Mouse (Mus musculus) forebrain, embryonic 11.5 days (tissue): ENCODE results near the gene 4931422A03Rik. TPM values are rescaled to one million over a fixed set of nuclear protein-coding genes. Genes with fewer than 3 reads are reported as not detected.

Experiments used
- ATAC-seq: fragments of 200-750 bp; cut with Nextera tagmentation; replicated peaks from 2 replicates; pipeline ENCODE4 v1.8.0; 2017; ENCODE audit warnings: moderate TSS enrichment; ENCODE audit not compliant: low FRiP score
- DNase-seq: peaks from one replicate; pipeline ENCODE4 v3.0.0-alpha.2; 2017; ENCODE audit warnings: low spot score
- H3K27ac ChIP-seq: fragments of 300-500 bp; sonication (generic); 2 replicates; pipeline ENCODE4 v1.5.1; 2014; ENCODE audit warnings: low read depth, low read length
- H3K27me3 ChIP-seq: fragments of 300-500 bp; sonication (generic); 2 replicates; pipeline ENCODE4 v1.6.1; 2014; ENCODE audit warnings: mild to moderate bottlenecking, low read length, mixed read lengths; ENCODE audit not compliant: control insufficient read depth, insufficient read depth
- H3K36me3 ChIP-seq: fragments of 300-500 bp; sonication (generic); 2 replicates; pipeline ENCODE4 v1.6.1; 2014; ENCODE audit warnings: mild to moderate bottlenecking, low read length, moderate library complexity, mixed read lengths; ENCODE audit not compliant: control insufficient read depth, insufficient read depth
- H3K4me1 ChIP-seq: fragments of 300-500 bp; sonication (generic); replicated peaks from 2 replicates; pipeline ENCODE4 v1.6.1; 2014; ENCODE audit warnings: low read length, mixed read lengths; ENCODE audit not compliant: control insufficient read depth, insufficient read depth
- H3K4me2 ChIP-seq: fragments of 300-500 bp; sonication (generic); 2 replicates; pipeline ENCODE4 v1.6.1; 2014; ENCODE audit warnings: low read depth, mild to moderate bottlenecking, low read length, moderate library complexity, mixed read lengths; ENCODE audit not compliant: severe bottlenecking
- H3K4me3 ChIP-seq: fragments of 300-500 bp; sonication (generic); 2 replicates; pipeline ENCODE4 v1.5.1; 2014; ENCODE audit warnings: low read depth, low read length
- H3K9ac ChIP-seq: fragments of 300-500 bp; sonication (generic); 2 replicates; pipeline ENCODE4 v1.6.1; 2014; ENCODE audit warnings: low read length
- H3K9me3 ChIP-seq: fragments of 300-500 bp; sonication (generic); 2 replicates; pipeline ENCODE4 v1.6.1; 2016; ENCODE audit warnings: low read length, mixed read lengths; ENCODE audit not compliant: control insufficient read depth
- WGBS: fragments of 180-500 bp; shearing (Covaris S2); extraction: QIAGEN DNeasy Blood & Tissue Kit; methylation state at CpG from one replicate; pipeline ENCODE4 v1.1.7; 2014; 5-methylcytosine and 5-hydroxymethylcytosine counted together
- polyA plus RNA-seq: library from polyadenylated mRNA; unstranded; fragments of >200 nt; fragmentation: Nextera tagmentation; extraction: Ambion mirVana; gene quantifications from 2 replicates; pipeline ENCODE4 v1.2.1, GENCODE M21; 2014

The 4931422A03Rik gene
- polyA plus RNA-seq, 1 experiment from 2014 or later, result 2.1 TPM

DNA sequence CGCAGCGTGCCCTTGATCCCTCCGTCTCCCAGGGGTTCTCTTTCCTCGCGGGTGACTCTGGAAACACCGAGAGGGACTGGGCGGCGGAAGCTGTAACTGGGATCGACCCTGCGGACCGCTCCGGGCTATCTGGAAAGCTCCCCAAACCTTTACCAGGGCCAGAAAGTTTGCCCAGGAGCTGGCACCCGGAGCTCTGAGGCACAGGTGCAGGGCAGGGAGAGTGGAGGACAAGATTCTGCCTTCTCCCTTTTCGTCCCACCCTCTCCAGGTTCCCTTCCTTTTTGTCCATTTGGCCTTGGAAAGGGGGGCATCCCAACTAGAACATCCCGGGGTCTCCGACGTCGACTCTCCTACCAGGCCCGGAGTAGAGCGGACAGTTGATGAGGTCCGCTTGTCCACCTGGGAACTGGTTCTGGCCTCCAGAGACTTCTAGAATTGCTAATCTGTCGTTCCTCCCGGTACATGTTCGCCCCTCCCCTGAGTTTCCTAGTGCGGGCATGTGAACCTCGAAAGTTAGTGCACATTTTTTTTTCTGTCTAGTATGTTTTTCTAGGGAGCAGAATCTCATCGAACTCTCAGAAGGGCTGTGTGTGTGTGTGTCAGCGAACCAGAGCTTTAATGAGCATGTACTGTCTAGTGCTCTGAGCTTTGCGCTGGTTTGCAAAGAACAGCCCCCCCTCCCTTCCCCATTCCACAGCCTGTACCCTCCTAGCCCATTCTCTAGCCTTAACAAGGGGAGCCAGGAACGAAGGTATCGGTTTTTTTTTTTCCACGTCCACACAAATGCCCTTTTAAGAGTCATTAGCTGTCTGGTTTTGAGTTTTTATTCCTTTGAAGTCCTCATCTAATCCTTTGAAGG, 57.1 kb downstream of the 4931422A03Rik start:
- DNase-seq (peak; percentile 70), ATAC-seq (peak; percentile 65; the same call in 1 of the 2 replicates)
- peak overlapping the region; percentile 54 for H3K27ac ChIP-seq
- H3K9ac ChIP-seq, result peak overlapping the region; percentile 62
- H3K36me3 ChIP-seq, result no peaks in the 10 kb centered on the region
- peaks cover 4% of the 10 kb centered on the region; the same call in 1 of the 2 replicates for H3K4me1 ChIP-seq
- 1% methylated on average over 32 of the region's 32 CpGs for WGBS
- peak overlapping the region; percentile 48 for H3K4me3 ChIP-seq
- H3K4me2 ChIP-seq, result peak overlapping the region; percentile 91
- H3K27me3 ChIP-seq, result peaks cover 6% of the 10 kb centered on the region; the same call in 1 of the 2 replicates
- no peaks in the 10 kb centered on the region for H3K9me3 ChIP-seq

DNA sequence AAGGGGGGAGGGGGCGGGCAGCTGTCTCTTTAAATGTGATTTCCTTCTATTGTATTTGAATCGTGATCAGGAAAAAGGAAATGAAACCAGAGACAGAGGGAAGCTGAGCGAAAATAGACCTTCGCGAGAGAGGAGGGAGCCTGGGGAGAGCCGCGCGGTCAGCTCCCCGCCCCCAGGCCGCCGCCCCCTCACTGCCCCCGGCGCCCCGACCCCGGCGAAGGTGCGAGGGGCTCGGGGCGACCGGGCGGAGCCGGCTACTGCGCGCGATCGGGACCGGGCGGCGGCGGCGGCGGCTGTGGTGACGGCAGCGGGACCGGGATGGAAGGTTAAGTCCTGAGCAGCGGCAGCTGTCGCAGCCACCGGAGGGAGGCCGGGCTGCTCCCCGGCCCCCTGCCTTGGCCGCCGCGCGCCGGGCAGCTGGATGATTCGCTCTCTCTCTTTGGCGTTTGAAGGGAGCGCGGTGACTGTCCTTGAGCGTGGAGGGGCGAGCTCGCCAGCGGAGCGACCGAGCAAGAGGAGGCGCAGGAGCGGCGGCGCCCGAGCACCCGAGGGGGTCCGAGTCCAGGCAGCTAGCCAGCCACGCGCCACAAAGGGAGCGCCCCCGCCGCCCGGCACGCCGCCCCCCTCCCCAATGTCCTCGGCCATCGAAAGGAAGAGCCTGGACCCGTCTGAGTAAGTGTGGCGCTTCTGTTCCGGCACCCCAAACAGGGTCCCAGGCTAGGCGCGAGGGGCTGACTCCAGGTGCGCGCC, 57.9 kb downstream of the 4931422A03Rik start:
- under 1% methylated on average over 73 of the region's 79 CpGs for WGBS
- Histone ChIP-seq H3K27ac (peak overlapping the region; percentile 54), H3K36me3 (no peaks in the 10 kb centered on the region), H3K9me3 (no peaks in the 10 kb centered on the region), H3K4me1 (peaks cover 4% of the 10 kb centered on the region; the same call in 1 of the 2 replicates), H3K4me3 (peak overlapping the region; percentile 48), H3K27me3 (peaks cover 6% of the 10 kb centered on the region; the same call in 1 of the 2 replicates), H3K9ac (peak overlapping the region; percentile 62), H3K4me2 (peak overlapping the region; percentile 91)
- ATAC-seq (peak; percentile 66), DNase-seq (peak; percentile 78)

DNA sequence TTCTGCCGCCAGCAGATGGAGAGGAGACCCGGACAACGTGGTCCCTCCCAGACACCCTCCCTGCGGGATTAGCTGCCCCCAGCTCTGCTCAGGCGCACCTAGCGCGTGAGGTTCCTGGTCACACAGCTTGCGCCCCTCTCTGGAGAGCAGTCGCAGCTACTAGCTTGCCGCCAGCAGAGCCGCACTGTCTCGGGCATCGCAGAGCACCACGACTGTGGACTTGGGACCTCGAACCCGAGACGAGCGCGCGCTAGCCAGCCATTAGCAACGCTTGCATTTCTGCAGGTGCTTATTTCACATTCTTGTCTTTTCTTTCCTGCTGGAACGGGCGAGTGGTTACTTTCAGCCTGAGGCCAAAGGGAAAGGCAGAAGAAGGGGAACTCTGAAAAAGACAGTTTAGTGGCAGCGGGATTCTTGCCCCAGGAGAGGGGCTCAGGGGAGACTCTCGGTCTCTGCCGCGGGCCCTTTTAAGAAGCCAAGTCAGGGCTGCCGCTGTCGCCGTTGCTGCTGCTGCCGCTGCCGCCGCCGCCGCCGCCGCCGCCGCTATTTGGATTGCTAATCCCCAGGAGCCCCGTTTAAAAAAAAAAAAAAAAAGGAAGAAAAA, 58.6 kb downstream of the 4931422A03Rik start:
- Histone ChIP-seq H3K36me3 (no peaks in the 10 kb centered on the region), H3K27ac (peak overlapping the region; percentile 54; the same call in 1 of the 2 replicates), H3K27me3 (peaks cover 6% of the 10 kb centered on the region; the same call in 1 of the 2 replicates), H3K9ac (peak overlapping the region; percentile 62), H3K4me3 (peak overlapping the region; percentile 48), H3K9me3 (no peaks in the 10 kb centered on the region), H3K4me2 (peak overlapping the region; percentile 91), H3K4me1 (peaks cover 4% of the 10 kb centered on the region; the same call in 1 of the 2 replicates)
- DNase-seq (peak; percentile 84), ATAC-seq (peak; percentile 84)
- WGBS, result under 1% methylated on average over 40 of the region's 40 CpGs

DNA sequence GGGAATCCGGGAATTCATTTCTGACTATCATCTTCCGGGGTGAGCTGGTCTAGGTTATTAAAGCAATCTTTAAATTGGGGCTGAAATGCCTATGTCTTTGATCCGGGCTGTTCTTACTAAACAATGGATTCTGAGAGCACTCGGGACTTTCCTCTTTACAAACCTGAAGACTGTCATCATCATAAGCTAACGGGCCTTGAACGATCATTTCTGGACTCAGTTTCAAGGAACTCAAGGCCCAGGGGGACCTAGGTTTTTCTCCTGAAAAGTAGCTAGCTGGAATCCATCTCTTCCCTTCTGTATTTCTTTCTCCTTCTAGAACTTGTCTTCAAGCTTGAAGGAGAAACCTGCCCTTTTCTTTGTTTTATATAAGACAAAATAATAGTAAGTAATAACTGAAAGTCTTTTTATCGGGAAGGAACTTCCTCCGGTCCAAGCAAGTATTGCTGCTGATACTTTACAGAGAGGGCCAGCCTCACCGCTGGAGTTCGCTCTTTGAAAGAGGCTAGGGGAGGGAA, 59.2 kb downstream of the 4931422A03Rik start:
- DNase-seq (no peak), ATAC-seq (no peak)
- peak overlapping the region; percentile 91 for H3K4me2 ChIP-seq
- H3K9ac ChIP-seq, result peak overlapping the region; percentile 62; the same call in 1 of the 2 replicates
- peaks cover 4% of the 10 kb centered on the region; the same call in 1 of the 2 replicates for H3K4me1 ChIP-seq
- peak overlapping the region; percentile 48 for H3K4me3 ChIP-seq
- 0 out of 2 replicates have a peak overlapping the region, but pooled peaks have one; percentile 54 for H3K27ac ChIP-seq
- H3K36me3 ChIP-seq, result no peaks in the 10 kb centered on the region
- no peaks in the 10 kb centered on the region for H3K9me3 ChIP-seq
- peaks cover 6% of the 10 kb centered on the region; the same call in 1 of the 2 replicates for H3K27me3 ChIP-seq
- WGBS, result 14% methylated on average over 10 of the region's 10 CpGs

DNA sequence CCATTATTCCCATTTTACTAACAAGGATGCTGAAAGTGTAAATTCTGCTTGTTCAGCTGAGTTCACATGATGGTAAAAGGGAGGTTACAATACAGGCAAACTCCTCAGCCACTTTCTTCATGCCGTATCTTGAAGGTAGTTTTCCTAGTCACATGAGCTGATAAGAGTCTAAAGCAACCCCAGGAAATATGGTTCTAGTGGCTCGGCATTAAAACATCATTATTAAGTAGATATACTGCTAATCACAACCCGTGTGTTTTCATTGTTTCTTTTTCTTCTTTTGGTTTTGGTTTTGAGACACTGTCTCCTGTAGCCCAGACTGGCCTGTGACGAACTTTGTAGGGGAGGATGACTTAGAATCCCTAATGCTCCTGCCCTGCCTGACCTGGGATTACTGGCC, 60.0 kb downstream of the 4931422A03Rik start:
- no peaks in the 10 kb centered on the region for H3K36me3 ChIP-seq
- H3K4me3 ChIP-seq, result no peak overlapping the region
- H3K9ac ChIP-seq, result no peak overlapping the region
- H3K4me2 ChIP-seq, result no peak overlapping the region
- ATAC-seq, result no peak
- no peak for DNase-seq
- H3K27ac ChIP-seq, result no peak overlapping the region
- H3K4me1 ChIP-seq, result peaks cover 4% of the 10 kb centered on the region; the same call in 1 of the 2 replicates
- 74% methylated on average over 4 of the region's 4 CpGs for WGBS
- H3K27me3 ChIP-seq, result peaks cover 6% of the 10 kb centered on the region; the same call in 1 of the 2 replicates
- H3K9me3 ChIP-seq, result no peaks in the 10 kb centered on the region

DNA sequence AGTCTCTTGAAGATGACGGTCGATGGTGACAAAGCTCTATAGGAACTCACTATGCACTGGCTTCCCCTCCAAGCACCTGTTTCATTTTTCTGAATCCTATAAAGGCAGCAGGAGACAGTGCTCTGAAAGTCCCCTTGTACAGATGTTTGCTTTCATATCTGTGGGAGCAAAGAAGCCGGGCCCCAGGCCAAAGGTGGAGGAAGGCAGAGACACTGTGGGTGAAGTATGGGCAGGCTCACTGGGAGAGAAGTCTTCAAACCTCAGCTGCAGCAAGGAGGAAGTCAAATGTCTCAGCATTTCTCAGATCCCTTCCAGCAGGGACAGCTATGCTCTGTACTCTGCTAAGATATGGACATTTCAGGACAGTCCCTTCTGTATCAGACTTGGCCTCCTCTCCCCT, 62.8 kb downstream of the 4931422A03Rik start:
- H3K27me3 ChIP-seq, result 0 out of 2 replicates have a peak, but pooled peaks cover 2% of the 10 kb centered on the region
- no peaks in the 10 kb centered on the region for H3K36me3 ChIP-seq
- WGBS, result 93% methylated on average over 3 of the region's 3 CpGs
- H3K4me3 ChIP-seq, result no peak overlapping the region
- DNase-seq (no peak), ATAC-seq (no peak)
- H3K4me2 ChIP-seq, result no peak overlapping the region
- H3K4me1 ChIP-seq, result no peaks in the 10 kb centered on the region
- H3K9me3 ChIP-seq, result no peaks in the 10 kb centered on the region
- H3K27ac ChIP-seq, result no peak overlapping the region
- H3K9ac ChIP-seq, result no peak overlapping the region

DNA sequence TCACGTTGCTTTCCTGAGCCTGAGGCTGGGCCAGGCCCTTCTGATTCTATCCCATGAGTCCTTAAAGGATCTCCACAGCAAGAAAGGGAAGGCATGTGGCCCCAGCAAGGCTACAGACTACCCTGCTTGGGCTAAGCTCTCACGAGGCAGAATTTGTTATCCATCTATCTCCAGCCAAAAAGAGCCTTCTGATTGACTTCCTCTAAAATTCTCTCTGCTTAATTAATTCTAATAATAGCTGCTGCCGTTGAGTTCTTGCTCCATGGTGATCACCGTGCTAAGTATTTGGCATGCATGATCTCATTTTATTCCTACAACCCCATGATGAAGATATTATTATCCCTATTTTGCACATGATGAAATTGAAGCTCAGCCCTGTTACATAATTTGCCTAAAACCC, 65.8 kb downstream of the 4931422A03Rik start:
- H3K4me2 ChIP-seq, result no peak overlapping the region
- no peak for DNase-seq
- no peaks in the 10 kb centered on the region for H3K27me3 ChIP-seq
- no peak overlapping the region for H3K4me3 ChIP-seq
- no peak for ATAC-seq
- no peak overlapping the region for H3K9ac ChIP-seq
- H3K27ac ChIP-seq, result no peak overlapping the region
- H3K36me3 ChIP-seq, result no peaks in the 10 kb centered on the region
- H3K9me3 ChIP-seq, result no peaks in the 10 kb centered on the region
- 72% methylated on average over 4 of the region's 4 CpGs for WGBS
- H3K4me1 ChIP-seq, result no peaks in the 10 kb centered on the region

DNA sequence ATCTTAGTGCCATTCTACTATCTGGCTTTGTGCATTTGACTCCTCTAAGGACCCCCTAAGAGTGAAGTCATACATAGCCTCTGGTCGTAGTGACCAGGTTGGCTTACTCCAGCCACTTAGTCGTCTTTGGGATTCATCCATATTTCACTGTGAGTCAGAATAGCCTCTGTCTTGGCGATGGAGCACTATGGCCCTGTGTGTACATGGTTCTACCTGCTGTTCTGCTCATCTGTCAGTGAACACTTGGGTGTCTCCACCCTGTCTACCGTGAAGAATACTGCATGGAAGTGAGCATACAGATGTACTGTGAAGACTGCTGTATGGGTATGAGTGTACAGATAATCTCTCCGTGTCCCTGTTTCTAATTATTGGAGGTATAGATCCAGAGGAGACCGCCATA, 68.6 kb downstream of the 4931422A03Rik start:
- H3K4me3 ChIP-seq, result no peak overlapping the region
- ATAC-seq, result no peak
- H3K4me1 ChIP-seq, result no peaks in the 10 kb centered on the region
- H3K27me3 ChIP-seq, result no peaks in the 10 kb centered on the region
- H3K36me3 ChIP-seq, result no peaks in the 10 kb centered on the region
- 92% methylated on average over 6 of the region's 6 CpGs for WGBS
- H3K9ac ChIP-seq, result no peak overlapping the region
- H3K4me2 ChIP-seq, result no peak overlapping the region
- no peak for DNase-seq
- H3K9me3 ChIP-seq, result no peaks in the 10 kb centered on the region
- H3K27ac ChIP-seq, result no peak overlapping the region
